Mouse (Mus musculus): Measurements from ENCODE around the gene Angptl1. TPM values are rescaled to one million over a fixed set of nuclear protein-coding genes. Genes with fewer than 3 reads are reported as not detected.

The Angptl1 gene
- 0.03 and 0.63 TPM in 2 replicates for polyA plus RNA-seq (2012; rRNA removed)

GRCm38 (mm10) chr1:156838177-156838576, at the start of gene Angptl1:
TSS of gene Angptl1 (plus strand) at chr1:156838562.

Other genes with a start within 250 kb of the Angptl1 start
- gene Tor3a, start 164.2 kb upstream of the Angptl1 start, polyA plus RNA-seq (2012; rRNA removed), result 1.9 and 3.0 TPM in 2 replicates
- 7.3 and 8.5 TPM in 2 replicates for gene Fam20b, start 119.5 kb upstream of the Angptl1 start, polyA plus RNA-seq (2012; rRNA removed)
- gene Ralgps2, start 101.1 kb downstream of the Angptl1 start, polyA plus RNA-seq (2012; rRNA removed), result 4.0 and 4.2 TPM in 2 replicates

Data from liver, embryonic 14 days (tissue).